Mouse (Mus musculus): ENCODE measurements around the gene Aatf.

Gene Aatf

GRCm38 (mm10) chr11:84522577-84523320 lies 9.4 kb upstream of the Aatf start:
- no peak for DNase-seq (ENCODE audit: low read depth, low spot score)

- DNase-seq (ENCODE audit: low read depth, low spot score), result no peak
Measured at GRCm38 (mm10) chr11:84521751-84522299, 8.5 kb upstream of the Aatf start.

- DNase-seq (ENCODE audit: low read depth, low spot score), result no peak
Measured at GRCm38 (mm10) chr11:84521071-84521390, 7.7 kb upstream of the Aatf start.

- no peak for DNase-seq (ENCODE audit: low read depth, low spot score)
Measured at GRCm38 (mm10) chr11:84520269-84521070, 7.1 kb upstream of the Aatf start.

- DNase-seq (ENCODE audit: low read depth, low spot score), result no peak
Measured at GRCm38 (mm10) chr11:84519576-84520268, 6.4 kb upstream of the Aatf start.

GRCm38 (mm10) chr11:84519036-84519435 lies 5.7 kb upstream of the Aatf start:
- DNase-seq (ENCODE audit: low read depth, low spot score), result no peak

- DNase-seq (ENCODE audit: low read depth, low spot score), result no peak
Measured at GRCm38 (mm10) chr11:84518261-84518660, 4.9 kb upstream of the Aatf start.

- DNase-seq (ENCODE audit: low read depth, low spot score), result no peak
Measured at GRCm38 (mm10) chr11:84517431-84517830, 4.1 kb upstream of the Aatf start.

- DNase-seq (ENCODE audit: low read depth, low spot score), result no peak
Measured at GRCm38 (mm10) chr11:84516501-84517240, 3.3 kb upstream of the Aatf start.

GRCm38 (mm10) chr11:84512031-84512430 lies 1.3 kb downstream of the Aatf start:
- DNase-seq (ENCODE audit: low read depth, low spot score), result no peak

- DNase-seq (ENCODE audit: low read depth, low spot score), result no peak
Measured at GRCm38 (mm10) chr11:84504296-84504695, 9.0 kb downstream of the Aatf start.

GRCm38 (mm10) chr11:84497944-84498343 lies 15.4 kb downstream of the Aatf start:
- no peak for DNase-seq (ENCODE audit: low read depth, low spot score)

- no peak for DNase-seq (ENCODE audit: low read depth, low spot score)
Measured at GRCm38 (mm10) chr11:84496901-84497300, 16.4 kb downstream of the Aatf start.

- no peak for DNase-seq (ENCODE audit: low read depth, low spot score)
Measured at GRCm38 (mm10) chr11:84495774-84496173, 17.5 kb downstream of the Aatf start.

- DNase-seq (ENCODE audit: low read depth, low spot score), result no peak
Measured at GRCm38 (mm10) chr11:84481661-84482060, 31.7 kb downstream of the Aatf start.

GRCm38 (mm10) chr11:84480451-84480850 lies 32.9 kb downstream of the Aatf start:
- DNase-seq (ENCODE audit: low read depth, low spot score), result no peak

GRCm38 (mm10) chr11:84476641-84477040 lies 36.7 kb downstream of the Aatf start:
- no peak for DNase-seq (ENCODE audit: low read depth, low spot score)

- no peak for DNase-seq (ENCODE audit: low read depth, low spot score)
Measured at GRCm38 (mm10) chr11:84475991-84476390, 37.3 kb downstream of the Aatf start.

GRCm38 (mm10) chr11:84473093-84473667 lies 40.1 kb downstream of the Aatf start:
- DNase-seq (ENCODE audit: low read depth, low spot score), result no peak

- DNase-seq (ENCODE audit: low read depth, low spot score), result no peak
Measured at GRCm38 (mm10) chr11:84464571-84464970, 48.8 kb downstream of the Aatf start.

GRCm38 (mm10) chr11:84453901-84454300 lies 59.4 kb downstream of the Aatf start:
- no peak for DNase-seq (ENCODE audit: low read depth, low spot score)
